Mouse (Mus musculus) right cerebral cortex, postnatal 10 days (tissue): ENCODE measurements at regions not wholly inside any gene's neighbourhood (a gene's known extent, or its start where the extent isn't known, plus 50 kb on each side); places are given as distances from the start of the nearest gene placed in this dataset.

ENCODE experiments used
- DNase-seq, 2 experiments: peaks; one replicate each; pipeline ENCODE4 v3.0.0; 2021; ENCODE audit warnings: low spot score in 2 of 2

GRCm38 (mm10) chr6:36058206-36058605 lies 329.7 kb upstream of the Chrm2 start:
- no peak for DNase-seq

GRCm38 (mm10) chr6:36060411-36060810 lies 327.5 kb upstream of the Chrm2 start:
- no peak for DNase-seq

GRCm38 (mm10) chr6:36064919-36065318 lies 323.0 kb upstream of the Chrm2 start:
- DNase-seq = no peak

GRCm38 (mm10) chr6:36068690-36069089 lies 319.2 kb upstream of the Chrm2 start:
- no peak for DNase-seq

- DNase-seq = no peak
Measured at GRCm38 (mm10) chr6:36079559-36079958, 308.3 kb upstream of the Chrm2 start.

- DNase-seq = no peak
Measured at GRCm38 (mm10) chr6:36093584-36093983, 294.3 kb upstream of the Chrm2 start.

GRCm38 (mm10) chr6:36094075-36094474 lies 293.8 kb upstream of the Chrm2 start:
- DNase-seq = no peak

- no peak for DNase-seq
Measured at GRCm38 (mm10) chr6:36097391-36097790, 290.5 kb upstream of the Chrm2 start.

GRCm38 (mm10) chr6:36098179-36098578 lies 289.7 kb upstream of the Chrm2 start:
- no peak for DNase-seq

GRCm38 (mm10) chr6:36108830-36109229 lies 279.1 kb upstream of the Chrm2 start:
- peak in 1 of 2 experiments; percentile 17 for DNase-seq

GRCm38 (mm10) chr6:36137223-36137622 lies 250.7 kb upstream of the Chrm2 start:
- no peak for DNase-seq

GRCm38 (mm10) chr6:36147267-36147666 lies 240.6 kb upstream of the Chrm2 start:
- no peak for DNase-seq

GRCm38 (mm10) chr6:36174514-36174913 lies 213.4 kb upstream of the Chrm2 start:
- DNase-seq = no peak

GRCm38 (mm10) chr6:36175112-36175511 lies 212.8 kb upstream of the Chrm2 start:
- DNase-seq = no peak

GRCm38 (mm10) chr6:36179895-36180294 lies 208.0 kb upstream of the Chrm2 start:
- no peak for DNase-seq

GRCm38 (mm10) chr6:36182698-36183097 lies 205.2 kb upstream of the Chrm2 start:
- DNase-seq = no peak

GRCm38 (mm10) chr6:36206666-36207065 lies 181.2 kb upstream of the Chrm2 start:
- DNase-seq = peak; percentile 28 to 59

GRCm38 (mm10) chr6:36221308-36221707 lies 166.6 kb upstream of the Chrm2 start:
- no peak for DNase-seq

- DNase-seq = no peak
Measured at GRCm38 (mm10) chr6:36234438-36234837, 153.4 kb upstream of the Chrm2 start.

- DNase-seq = no peak
Measured at GRCm38 (mm10) chr6:36247027-36247426, 140.9 kb upstream of the Chrm2 start.

GRCm38 (mm10) chr6:36248219-36248618 lies 139.7 kb upstream of the Chrm2 start:
- no peak for DNase-seq

GRCm38 (mm10) chr6:36249047-36249446 lies 138.8 kb upstream of the Chrm2 start:
- no peak for DNase-seq

- DNase-seq = peak in 1 of 2 experiments; percentile 35
Measured at GRCm38 (mm10) chr6:36266717-36267402, 121.0 kb upstream of the Chrm2 start.

- no peak for DNase-seq
Measured at GRCm38 (mm10) chr6:36286664-36287063, 101.2 kb upstream of the Chrm2 start.
